Mouse (Mus musculus): ENCODE results near the gene Alox12e. TPM values are rescaled to one million over a fixed set of nuclear protein-coding genes. Genes with fewer than 3 reads are reported as not detected.

The Alox12e gene
- polyA plus RNA-seq, 1 experiment from 2014 or later: 0.07 TPM

GRCm38 (mm10) chr11:70266405-70266804 is 56.0 kb downstream of the Alox12e start:
- no peaks in the 10 kb centered on the region for H3K27me3 ChIP-seq (ENCODE audit: insufficient read depth, low read length)
- 85% methylated on average over 1 of the region's 1 CpGs for WGBS
- no peak overlapping the region for H3K27ac ChIP-seq (ENCODE audit: low read length)
- H3K4me3 ChIP-seq (ENCODE audit: low read length): no peak overlapping the region
- no peaks in the 10 kb centered on the region for H3K4me1 ChIP-seq (ENCODE audit: insufficient read depth, low read length)
- no peak overlapping the region for H3K4me2 ChIP-seq (replicated peaks; ENCODE audit: low read depth, low read length)
- no peaks in the 10 kb centered on the region for H3K36me3 ChIP-seq (ENCODE audit: insufficient read depth, low read length)
- H3K9ac ChIP-seq (replicated peaks; ENCODE audit: low read length): no peak overlapping the region
- ATAC-seq (ENCODE audit: low FRiP score, low TSS enrichment): no peak
- H3K9me3 ChIP-seq (ENCODE audit: low read length): no peaks in the 10 kb centered on the region

GRCm38 (mm10) chr11:70265819-70266218 is 56.6 kb downstream of the Alox12e start:
- no peak for ATAC-seq (ENCODE audit: low FRiP score, low TSS enrichment)
- no peaks in the 10 kb centered on the region for H3K4me1 ChIP-seq (ENCODE audit: insufficient read depth, low read length)
- H3K27ac ChIP-seq (ENCODE audit: low read length): no peak overlapping the region
- no peak overlapping the region for H3K4me2 ChIP-seq (replicated peaks; ENCODE audit: low read depth, low read length)
- no peak overlapping the region for H3K4me3 ChIP-seq (ENCODE audit: low read length)
- WGBS: 62% methylated on average over 4 of the region's 4 CpGs
- H3K9ac ChIP-seq (replicated peaks; ENCODE audit: low read length): no peak overlapping the region
- no peaks in the 10 kb centered on the region for H3K27me3 ChIP-seq (ENCODE audit: insufficient read depth, low read length)
- no peaks in the 10 kb centered on the region for H3K36me3 ChIP-seq (ENCODE audit: insufficient read depth, low read length)
- no peaks in the 10 kb centered on the region for H3K9me3 ChIP-seq (ENCODE audit: low read length)

Other genes with a start within 250 kb of the Alox12e start
- 0.17 and 0.19 TPM in 2 replicates for gene Asgr2, start 230.0 kb downstream of the Alox12e start, polyA plus RNA-seq (2015; fragmentation: Nextera tagmentation; extraction: Ambion mirVana)
- 0.31 and 0.36 TPM in 2 replicates for gene Mgl2, start 192.3 kb downstream of the Alox12e start, polyA plus RNA-seq (2015; fragmentation: Nextera tagmentation; extraction: Ambion mirVana)
- 0.67 and 0.80 TPM in 2 replicates for gene Clec10a, start 166.4 kb downstream of the Alox12e start, polyA plus RNA-seq (2015; fragmentation: Nextera tagmentation; extraction: Ambion mirVana)
- 5.2 and 5.5 TPM in 2 replicates for gene Slc16a11, start 109.9 kb downstream of the Alox12e start, polyA plus RNA-seq (2015; fragmentation: Nextera tagmentation; extraction: Ambion mirVana)
- gene Slc16a13, start 101.6 kb downstream of the Alox12e start, polyA plus RNA-seq (2015; fragmentation: Nextera tagmentation; extraction: Ambion mirVana): 18.6 and 19.3 TPM in 2 replicates
- 27.4 and 31.3 TPM in 2 replicates for gene Bcl6b, start 92.8 kb downstream of the Alox12e start, polyA plus RNA-seq (2015; fragmentation: Nextera tagmentation; extraction: Ambion mirVana)
- 170 and 173 TPM in 2 replicates for gene 0610010K14Rik, start 84.7 kb downstream of the Alox12e start, polyA plus RNA-seq (2015; fragmentation: Nextera tagmentation; extraction: Ambion mirVana)
- gene Gm21988, start 82.8 kb downstream of the Alox12e start, polyA plus RNA-seq (2015; fragmentation: Nextera tagmentation; extraction: Ambion mirVana): 10.5 and 11.5 TPM in 2 replicates
- 235 and 255 TPM in 2 replicates for gene Rnasek, start 82.8 kb downstream of the Alox12e start, polyA plus RNA-seq (2015; fragmentation: Nextera tagmentation; extraction: Ambion mirVana)
- 6.5 and 6.9 TPM in 2 replicates for gene Alox12, start 67.3 kb downstream of the Alox12e start, polyA plus RNA-seq (2015; fragmentation: Nextera tagmentation; extraction: Ambion mirVana)
- 2.0 TPM in 2 replicates for gene Alox15, start 29.4 kb upstream of the Alox12e start, polyA plus RNA-seq (2015; fragmentation: Nextera tagmentation; extraction: Ambion mirVana)
- gene Pelp1, start 87.4 kb upstream of the Alox12e start, polyA plus RNA-seq (2015; fragmentation: Nextera tagmentation; extraction: Ambion mirVana): 40.3 and 41.9 TPM in 2 replicates
- gene Arrb2, start 110.0 kb upstream of the Alox12e start, polyA plus RNA-seq (2015; fragmentation: Nextera tagmentation; extraction: Ambion mirVana): 15.3 and 19.0 TPM in 2 replicates
- gene Med11, start 129.3 kb upstream of the Alox12e start, polyA plus RNA-seq (2015; fragmentation: Nextera tagmentation; extraction: Ambion mirVana): 43.9 and 46.3 TPM in 2 replicates
- gene Zmynd15, start 136.8 kb upstream of the Alox12e start, polyA plus RNA-seq (2015; fragmentation: Nextera tagmentation; extraction: Ambion mirVana): 1.4 and 1.5 TPM in 2 replicates
- 9.1 and 9.7 TPM in 2 replicates for gene Cxcl16, start 137.4 kb upstream of the Alox12e start, polyA plus RNA-seq (2015; fragmentation: Nextera tagmentation; extraction: Ambion mirVana)
- gene Tm4sf5, start 182.6 kb upstream of the Alox12e start, polyA plus RNA-seq (2015; fragmentation: Nextera tagmentation; extraction: Ambion mirVana): 0.69 and 0.80 TPM in 2 replicates
- gene Vmo1, start 192.0 kb upstream of the Alox12e start, polyA plus RNA-seq (2015; fragmentation: Nextera tagmentation; extraction: Ambion mirVana): 0.37 and 0.50 TPM in 2 replicates
- 0.51 and 0.62 TPM in 2 replicates for gene Gltpd2, start 196.6 kb upstream of the Alox12e start, polyA plus RNA-seq (2015; fragmentation: Nextera tagmentation; extraction: Ambion mirVana)
- 789 and 872 TPM in 2 replicates for gene Psmb6, start 202.7 kb upstream of the Alox12e start, polyA plus RNA-seq (2015; fragmentation: Nextera tagmentation; extraction: Ambion mirVana)
- gene Gm40193, start 210.3 kb upstream of the Alox12e start, polyA plus RNA-seq (2015; fragmentation: Nextera tagmentation; extraction: Ambion mirVana): not detected in 2 replicates
- gene Pld2, start 217.4 kb upstream of the Alox12e start, polyA plus RNA-seq (2015; fragmentation: Nextera tagmentation; extraction: Ambion mirVana): 8.5 and 8.8 TPM in 2 replicates
- gene Mink1, start 240.3 kb upstream of the Alox12e start, polyA plus RNA-seq (2015; fragmentation: Nextera tagmentation; extraction: Ambion mirVana): 15.9 and 17.4 TPM in 2 replicates

Measured in kidney, embryonic 16.5 days (tissue).